In the genomic region with DNA sequence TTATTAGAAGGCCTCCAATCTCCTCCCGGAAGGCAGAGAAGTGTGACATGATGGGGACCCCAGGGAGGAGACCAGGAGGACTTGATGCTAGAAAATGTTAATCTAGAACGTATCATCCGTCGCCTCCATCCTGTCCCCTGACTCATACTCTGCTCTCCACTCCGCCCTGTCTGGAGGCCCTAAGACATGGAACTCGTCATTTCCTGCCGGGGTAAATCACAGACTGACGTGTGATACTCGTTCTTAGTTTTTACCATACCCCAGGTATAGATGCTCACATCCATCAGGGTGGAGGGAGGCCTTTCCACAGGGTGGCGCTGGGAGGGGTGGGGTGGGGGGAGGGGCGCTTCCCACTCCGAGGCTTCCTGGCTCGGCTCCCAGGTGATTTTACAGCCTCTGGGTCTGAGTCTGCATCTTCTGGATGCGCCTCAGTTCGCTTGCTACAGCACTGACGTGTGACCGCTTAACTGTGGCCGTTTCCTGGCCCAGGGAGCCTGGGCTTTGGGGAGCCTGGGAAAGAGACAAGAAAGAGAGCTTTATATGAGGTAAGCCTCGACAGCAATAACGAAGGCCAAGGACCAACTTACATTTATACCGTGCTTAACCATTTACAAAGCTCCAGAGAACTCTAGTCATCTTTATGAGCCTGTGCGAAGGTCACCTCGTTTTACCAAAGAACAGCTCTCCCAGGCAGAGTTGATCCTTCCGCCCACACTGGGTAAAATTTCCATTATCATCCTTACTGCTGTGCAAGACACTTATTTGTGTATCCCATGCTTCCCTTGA, we compare ENCODE assay signal across 9 mouse cellular contexts. TPM values are rescaled to one million over a fixed set of nuclear protein-coding genes. Genes with fewer than 3 reads are reported as not detected.
DNase-seq lines count a peak whose midpoint lies in the region; ATAC-seq lines count a peak whose summit lies in the region.
"Had no signal": no experiment of that assay in that cellular context is flagged by ENCODE, and none has a peak within 500 bp of the region (broad histone marks: within the 10 kb centered on the region; RNA-seq: fewer than 3 reads in every experiment).

No protein-coding gene starts in this region.

- H3K4me1 ChIP-seq in embryonic facial prominence, embryonic 12.5 days = peaks cover 10% of the 10 kb centered on the region
- H3K4me1 ChIP-seq in embryonic facial prominence, embryonic 10.5 days = peaks cover 14% of the 10 kb centered on the region
- peaks cover 20% of the 10 kb centered on the region for H3K4me1 ChIP-seq in heart, embryonic 13.5 days
- no peaks in the 10 kb centered on the region for H3K4me1 ChIP-seq in midbrain, embryonic 15.5 days

- 46% methylated on average over 24 of the region's 24 CpGs for WGBS in embryonic facial prominence, embryonic 12.5 days
- WGBS in embryonic facial prominence, embryonic 10.5 days = 51% methylated on average over 24 of the region's 24 CpGs
- 35% methylated on average over 24 of the region's 24 CpGs for WGBS in heart, embryonic 13.5 days
- WGBS in midbrain, embryonic 15.5 days = 52% methylated on average over 24 of the region's 24 CpGs

- H3K9me3 ChIP-seq in embryonic facial prominence, embryonic 12.5 days = no peaks in the 10 kb centered on the region
- H3K9me3 ChIP-seq in embryonic facial prominence, embryonic 10.5 days = no peaks in the 10 kb centered on the region
- no peaks in the 10 kb centered on the region for H3K9me3 ChIP-seq in heart, embryonic 13.5 days
- no peaks in the 10 kb centered on the region for H3K9me3 ChIP-seq in midbrain, embryonic 15.5 days

- H3K4me2 ChIP-seq in embryonic facial prominence, embryonic 12.5 days (replicated peaks) = peak overlapping the region; percentile 19; the same call in 1 of the 2 replicates
- H3K4me2 ChIP-seq in heart, embryonic 13.5 days = peak overlapping the region; percentile 45
- H3K4me2 ChIP-seq in midbrain, embryonic 15.5 days = no peak overlapping the region

- intact Hi-C loops in left cerebral cortex, postnatal 14 days (cut with DNase I) = loop anchor here (10.0 kb wide), 1 partner anchor 208 kb away; a partner anchor contains a TSS

- H3K27ac ChIP-seq in embryonic facial prominence, embryonic 12.5 days = no peak overlapping the region
- H3K27ac ChIP-seq in embryonic facial prominence, embryonic 10.5 days (replicated peaks) = no peak overlapping the region; the same call in 1 of the 2 replicates
- H3K27ac ChIP-seq in heart, embryonic 13.5 days (replicated peaks) = peak overlapping the region; percentile 45
- H3K27ac ChIP-seq in midbrain, embryonic 15.5 days = no peak overlapping the region

- no peak for DNase-seq in embryonic facial prominence, embryonic 10.5 days (ENCODE audit: low spot score)
- DNase-seq in CD4-positive helper T cell, adult 2 months (ENCODE audit: low read depth, low spot score) = peak; percentile 92
- DNase-seq in kidney, postnatal 36 days = peak; percentile 70 to 81
- no peak for DNase-seq in frontal cortex, postnatal 14 days (ENCODE audit: low spot score in 2 of 2)
- DNase-seq in left cerebral cortex, postnatal 14 days (ENCODE audit: low spot score in 2 of 2) = no peak

- no peak for ATAC-seq in embryonic facial prominence, embryonic 12.5 days (ENCODE audit: insufficient number of reproducible peaks, insufficient read depth, low FRiP score, low TSS enrichment)
- no peak for ATAC-seq in heart, embryonic 13.5 days (ENCODE audit: extremely low read depth, insufficient number of reproducible peaks, low FRiP score, low TSS enrichment)
- no peak for ATAC-seq in midbrain, embryonic 15.5 days (replicated peaks)

- no peaks in the 10 kb centered on the region for H3K36me3 ChIP-seq in embryonic facial prominence, embryonic 12.5 days
- no peaks in the 10 kb centered on the region for H3K36me3 ChIP-seq in embryonic facial prominence, embryonic 10.5 days (replicated peaks)
- no peaks in the 10 kb centered on the region for H3K36me3 ChIP-seq in heart, embryonic 13.5 days
- H3K36me3 ChIP-seq in midbrain, embryonic 15.5 days (replicated peaks) = no peaks in the 10 kb centered on the region

- H3K27me3 ChIP-seq in embryonic facial prominence, embryonic 12.5 days = no peaks in the 10 kb centered on the region
- no peaks in the 10 kb centered on the region for H3K27me3 ChIP-seq in embryonic facial prominence, embryonic 10.5 days (replicated peaks; ENCODE audit: low read depth, poor library complexity, severe bottlenecking)
- no peaks in the 10 kb centered on the region for H3K27me3 ChIP-seq in heart, embryonic 13.5 days (replicated peaks)
- no peaks in the 10 kb centered on the region for H3K27me3 ChIP-seq in midbrain, embryonic 15.5 days (replicated peaks)

- no peak overlapping the region for H3K4me3 ChIP-seq in embryonic facial prominence, embryonic 12.5 days
- no peak overlapping the region for H3K4me3 ChIP-seq in embryonic facial prominence, embryonic 10.5 days
- H3K4me3 ChIP-seq in heart, embryonic 13.5 days = peak overlapping the region; percentile 13
- H3K4me3 ChIP-seq in midbrain, embryonic 15.5 days = no peak overlapping the region
- H3K4me3 ChIP-seq: erythroblast, embryonic 14.5 days had no signal

- H3K9ac ChIP-seq in embryonic facial prominence, embryonic 12.5 days = no peak overlapping the region
- H3K9ac ChIP-seq in heart, embryonic 13.5 days = peak overlapping the region; percentile 41
- no peak overlapping the region for H3K9ac ChIP-seq in midbrain, embryonic 15.5 days

RNA-seq across cellular contexts. Expression of a gene that starts 9.9 kb away (rescaled TPM):
- polyA plus RNA-seq in embryonic facial prominence, embryonic 12.5 days (2016; fragmentation: Nextera tagmentation; extraction: Ambion mirVana) = 77.9 and 89.2 TPM in 2 replicates
- 56.8 and 57.5 TPM in 2 replicates for polyA plus RNA-seq in embryonic facial prominence, embryonic 10.5 days (2016; fragmentation: Nextera tagmentation; extraction: Ambion mirVana)
- 35.5 and 35.7 TPM in 2 replicates for polyA plus RNA-seq in heart, embryonic 13.5 days (2015; fragmentation: Nextera tagmentation; extraction: Ambion mirVana)
- 44.2 and 47.1 TPM in 2 replicates for polyA plus RNA-seq in midbrain, embryonic 15.5 days (2015; fragmentation: Nextera tagmentation; extraction: Ambion mirVana)
- total RNA-seq in left cerebral cortex, postnatal 14 days (2021) = 10 to 100 TPM; 60.5 to 61.1 TPM

RNA-seq across cellular contexts. Expression of a gene that starts 36.4 kb away (rescaled TPM):
- polyA plus RNA-seq in embryonic facial prominence, embryonic 12.5 days (2016; fragmentation: Nextera tagmentation; extraction: Ambion mirVana) = 32.6 and 35.2 TPM in 2 replicates
- 46.3 and 47.6 TPM in 2 replicates for polyA plus RNA-seq in embryonic facial prominence, embryonic 10.5 days (2016; fragmentation: Nextera tagmentation; extraction: Ambion mirVana)
- 19.2 and 21.1 TPM in 2 replicates for polyA plus RNA-seq in heart, embryonic 13.5 days (2015; fragmentation: Nextera tagmentation; extraction: Ambion mirVana)
- polyA plus RNA-seq in midbrain, embryonic 15.5 days (2015; fragmentation: Nextera tagmentation; extraction: Ambion mirVana) = 34.4 and 40.8 TPM in 2 replicates
- 10 to 100 TPM; 55.0 to 61.1 TPM for total RNA-seq in left cerebral cortex, postnatal 14 days (2021)

Comparison
In these comparisons a context has a peak if more than half of its experiments do, and no peak if none do; other contexts are left out.
1. DNase-seq: peak in CD4-positive helper T cell, adult 2 months (single experiment) and kidney, postnatal 36 days (2 of 2); none in embryonic facial prominence, embryonic 10.5 days (single experiment), frontal cortex, postnatal 14 days (0 of 2) and left cerebral cortex, postnatal 14 days (0 of 2).